Mouse (Mus musculus): ENCODE measurements around the gene Zfp777. TPM values are rescaled to one million over a fixed set of nuclear protein-coding genes. Genes with fewer than 3 reads are reported as not detected.

The Zfp777 gene
- 9.6 and 10.5 TPM in 2 replicates for polyA plus RNA-seq (2016; fragmentation: Nextera tagmentation; extraction: Ambion mirVana)

GRCm38 (mm10) chr6:48048426-48049272 lies at the start of gene Zfp777:
Gene Zfp777, minus strand, starts transcription at chr6:48048911.
- H3K27ac ChIP-seq (replicated peaks): peak within 1 kb of the TSS; percentile 94
- H3K27me3 ChIP-seq (ENCODE audit: low read depth, poor library complexity, severe bottlenecking): no peaks in the 10 kb centered on the region
- peak; percentile 87 for DNase-seq (ENCODE audit: low spot score)
- WGBS: 3% methylated on average over 72 of the region's 82 CpGs
- peaks cover 18% of the 10 kb centered on the region for H3K36me3 ChIP-seq
- no peaks in the 10 kb centered on the region for H3K9me3 ChIP-seq (replicated peaks)
- H3K4me1 ChIP-seq: peaks cover 24% of the 10 kb centered on the region
- H3K4me3 ChIP-seq: peak within 1 kb of the TSS; percentile 79

- H3K9me3 ChIP-seq (replicated peaks): no peaks in the 10 kb centered on the region
- 41% methylated on average over 14 of the region's 14 CpGs for WGBS
- H3K4me3 ChIP-seq: peak overlapping the region; percentile 76
- H3K36me3 ChIP-seq: peaks cover 22% of the 10 kb centered on the region
- H3K4me1 ChIP-seq: peaks cover 18% of the 10 kb centered on the region
- no peaks in the 10 kb centered on the region; the same call in 1 of the 2 replicates for H3K27me3 ChIP-seq (ENCODE audit: low read depth, poor library complexity, severe bottlenecking)
- DNase-seq (ENCODE audit: low spot score): no peak
- no peak overlapping the region for H3K27ac ChIP-seq (replicated peaks)
Measured at GRCm38 (mm10) chr6:48086957-48087715, 38.4 kb upstream of the Zfp777 start.

- no peaks in the 10 kb centered on the region for H3K9me3 ChIP-seq (replicated peaks)
- DNase-seq (ENCODE audit: low spot score): peak; percentile 90
- under 1% methylated on average over 53 of the region's 53 CpGs for WGBS
- H3K27ac ChIP-seq (replicated peaks): peak within 1 kb of the TSS; percentile 96
- peak within 1 kb of the TSS; percentile 76 for H3K4me3 ChIP-seq
- peaks cover 28% of the 10 kb centered on the region for H3K36me3 ChIP-seq
- H3K4me1 ChIP-seq: peaks cover 18% of the 10 kb centered on the region
- no peaks in the 10 kb centered on the region; the same call in 1 of the 2 replicates for H3K27me3 ChIP-seq (ENCODE audit: low read depth, poor library complexity, severe bottlenecking)
Measured at GRCm38 (mm10) chr6:48086471-48086878, 37.8 kb upstream of the Zfp777 start, which contains the start of gene Zfp746. Gene Zfp746, minus strand, starts transcription at chr6:48086593.

- H3K4me1 ChIP-seq: peaks cover 18% of the 10 kb centered on the region
- H3K36me3 ChIP-seq: peaks cover 35% of the 10 kb centered on the region
- peak overlapping the region; percentile 96 for H3K27ac ChIP-seq (replicated peaks)
- no peaks in the 10 kb centered on the region; the same call in 1 of the 2 replicates for H3K27me3 ChIP-seq (ENCODE audit: low read depth, poor library complexity, severe bottlenecking)
- peak; percentile 69 for DNase-seq (ENCODE audit: low spot score)
- H3K9me3 ChIP-seq (replicated peaks): no peaks in the 10 kb centered on the region
- 4% methylated on average over 53 of the region's 72 CpGs for WGBS
- peak overlapping the region; percentile 76 for H3K4me3 ChIP-seq
Measured at GRCm38 (mm10) chr6:48085521-48086404, 37.1 kb upstream of the Zfp777 start.

- Histone ChIP-seq H3K27ac (replicated peaks) (no peak overlapping the region), H3K4me1 (peaks cover 18% of the 10 kb centered on the region), H3K4me3 (no peak overlapping the region), H3K9me3 (replicated peaks) (no peaks in the 10 kb centered on the region), H3K36me3 (peaks cover 55% of the 10 kb centered on the region), H3K27me3 (ENCODE audit: low read depth, poor library complexity, severe bottlenecking) (no peaks in the 10 kb centered on the region; the same call in 1 of the 2 replicates)
- WGBS: 94% methylated on average over 6 of the region's 6 CpGs
- DNase-seq (ENCODE audit: low spot score): no peak
Measured at GRCm38 (mm10) chr6:48083733-48084191, 35.1 kb upstream of the Zfp777 start.

GRCm38 (mm10) chr6:48081952-48082351 lies 33.2 kb upstream of the Zfp777 start:
- peaks cover 74% of the 10 kb centered on the region for H3K36me3 ChIP-seq
- no peaks in the 10 kb centered on the region for H3K9me3 ChIP-seq (replicated peaks)
- DNase-seq (ENCODE audit: low spot score): no peak
- H3K27me3 ChIP-seq (ENCODE audit: low read depth, poor library complexity, severe bottlenecking): no peaks in the 10 kb centered on the region
- H3K4me1 ChIP-seq: peaks cover 18% of the 10 kb centered on the region
- WGBS: over 99% methylated on average over 3 of the region's 3 CpGs
- no peak overlapping the region for H3K27ac ChIP-seq (replicated peaks)
- no peak overlapping the region for H3K4me3 ChIP-seq

- Histone ChIP-seq H3K27me3 (ENCODE audit: low read depth, poor library complexity, severe bottlenecking) (no peaks in the 10 kb centered on the region), H3K4me1 (peaks cover 16% of the 10 kb centered on the region), H3K4me3 (no peak overlapping the region), H3K27ac (replicated peaks) (no peak overlapping the region), H3K9me3 (replicated peaks) (no peaks in the 10 kb centered on the region), H3K36me3 (peaks cover 83% of the 10 kb centered on the region)
- no peak for DNase-seq (ENCODE audit: low spot score)
- 97% methylated on average over 5 of the region's 5 CpGs for WGBS
Measured at GRCm38 (mm10) chr6:48081021-48081420, 32.3 kb upstream of the Zfp777 start.

- Histone ChIP-seq H3K27ac (replicated peaks) (no peak overlapping the region), H3K36me3 (peaks cover 83% of the 10 kb centered on the region), H3K27me3 (ENCODE audit: low read depth, poor library complexity, severe bottlenecking) (no peaks in the 10 kb centered on the region), H3K4me3 (no peak overlapping the region), H3K4me1 (no peaks in the 10 kb centered on the region), H3K9me3 (replicated peaks) (no peaks in the 10 kb centered on the region)
- WGBS: 88% methylated on average over 5 of the region's 5 CpGs
- DNase-seq (ENCODE audit: low spot score): no peak
Measured at GRCm38 (mm10) chr6:48073316-48073715, 24.6 kb upstream of the Zfp777 start.

- Histone ChIP-seq H3K27me3 (ENCODE audit: low read depth, poor library complexity, severe bottlenecking) (no peaks in the 10 kb centered on the region), H3K36me3 (peaks cover 83% of the 10 kb centered on the region), H3K4me1 (no peaks in the 10 kb centered on the region), H3K27ac (replicated peaks) (no peak overlapping the region), H3K4me3 (no peak overlapping the region), H3K9me3 (replicated peaks) (no peaks in the 10 kb centered on the region)
- WGBS: 90% methylated on average over 3 of the region's 3 CpGs
- no peak for DNase-seq (ENCODE audit: low spot score)
Measured at GRCm38 (mm10) chr6:48067492-48067891, 18.8 kb upstream of the Zfp777 start.

- H3K36me3 ChIP-seq: peaks cover 87% of the 10 kb centered on the region
- H3K27ac ChIP-seq (replicated peaks): no peak overlapping the region
- no peak for DNase-seq (ENCODE audit: low spot score)
- WGBS: 95% methylated on average over 6 of the region's 6 CpGs
- H3K9me3 ChIP-seq (replicated peaks): no peaks in the 10 kb centered on the region
- H3K4me3 ChIP-seq: no peak overlapping the region
- no peaks in the 10 kb centered on the region for H3K27me3 ChIP-seq (ENCODE audit: low read depth, poor library complexity, severe bottlenecking)
- H3K4me1 ChIP-seq: no peaks in the 10 kb centered on the region
Measured at GRCm38 (mm10) chr6:48065587-48066075, 16.9 kb upstream of the Zfp777 start.

- no peak overlapping the region for H3K27ac ChIP-seq (replicated peaks)
- no peak for DNase-seq (ENCODE audit: low spot score)
- no peaks in the 10 kb centered on the region for H3K27me3 ChIP-seq (ENCODE audit: low read depth, poor library complexity, severe bottlenecking)
- no peak overlapping the region for H3K4me3 ChIP-seq
- H3K36me3 ChIP-seq: peaks cover 84% of the 10 kb centered on the region
- WGBS: 94% methylated on average over 14 of the region's 14 CpGs
- H3K9me3 ChIP-seq (replicated peaks): no peaks in the 10 kb centered on the region
- H3K4me1 ChIP-seq: no peaks in the 10 kb centered on the region
Measured at GRCm38 (mm10) chr6:48064451-48064850, 15.7 kb upstream of the Zfp777 start.

- H3K27me3 ChIP-seq (ENCODE audit: low read depth, poor library complexity, severe bottlenecking): no peaks in the 10 kb centered on the region
- no peaks in the 10 kb centered on the region for H3K4me1 ChIP-seq
- peaks cover 79% of the 10 kb centered on the region for H3K36me3 ChIP-seq
- no peak for DNase-seq (ENCODE audit: low spot score)
- no peak overlapping the region for H3K4me3 ChIP-seq
- no peak overlapping the region for H3K27ac ChIP-seq (replicated peaks)
- H3K9me3 ChIP-seq (replicated peaks): no peaks in the 10 kb centered on the region
- WGBS: 93% methylated on average over 28 of the region's 28 CpGs
Measured at GRCm38 (mm10) chr6:48063940-48064339, 15.2 kb upstream of the Zfp777 start.
